Mouse (Mus musculus) hematopoietic stem cell, adult 5-6 weeks (primary cell): ENCODE results near the gene Celf3. TPM values are rescaled to one million over a fixed set of nuclear protein-coding genes. Genes with fewer than 3 reads are reported as not detected.

Experiments used
- ATAC-seq, 2 experiments: fragments of 125-278 bp in 1 of 2; replicated peaks in 1 of 2; 2 replicates each; pipeline ENCODE4 v1.8.0; 2016 to 2017; ENCODE audit warnings: inconsistent platforms in 2 of 2, mild to moderate bottlenecking in 2 of 2, moderate number of reproducible peaks in 2 of 2, low read depth in 1 of 2, moderate TSS enrichment in 1 of 2; ENCODE audit not compliant: low FRiP score in 2 of 2, poor library complexity in 2 of 2, severe bottlenecking in 2 of 2, insufficient read depth in 1 of 2, low TSS enrichment in 1 of 2
- total RNA-seq: library from RNA; stranded (forward); fragments of 172-1452, 232-1000 nt; gene quantifications from 2 replicates; pipeline ENCODE4 v1.2.3, GENCODE M21; 2017

Gene Celf3
- not detected in 2 replicates for total RNA-seq

DNA sequence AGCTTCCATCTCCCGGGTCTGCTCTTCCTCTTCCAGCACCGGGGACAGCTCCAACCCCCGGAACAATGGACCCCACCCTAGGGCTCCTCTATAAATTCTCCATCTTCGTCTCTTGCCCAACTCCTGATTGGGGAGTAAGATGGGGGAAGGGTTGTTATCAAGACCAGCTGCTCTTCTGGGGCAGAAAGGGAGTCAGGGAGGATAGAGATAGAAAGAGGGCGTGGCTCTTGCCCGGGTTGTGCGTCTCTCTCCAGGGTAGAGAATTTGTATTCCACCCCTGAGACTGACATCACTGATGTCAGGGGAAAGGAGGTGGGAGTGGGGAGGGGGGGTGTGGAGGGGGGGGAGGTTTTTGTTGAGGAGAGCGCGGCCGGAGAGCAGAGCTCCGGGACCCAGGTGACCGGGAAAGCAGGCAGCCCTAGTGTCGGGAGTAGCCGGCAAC is at the start of gene Celf3:
Gene Celf3, plus strand, starts transcription at position 315 of the 442 bp plus-strand sequence.
- no peak for ATAC-seq

DNA sequence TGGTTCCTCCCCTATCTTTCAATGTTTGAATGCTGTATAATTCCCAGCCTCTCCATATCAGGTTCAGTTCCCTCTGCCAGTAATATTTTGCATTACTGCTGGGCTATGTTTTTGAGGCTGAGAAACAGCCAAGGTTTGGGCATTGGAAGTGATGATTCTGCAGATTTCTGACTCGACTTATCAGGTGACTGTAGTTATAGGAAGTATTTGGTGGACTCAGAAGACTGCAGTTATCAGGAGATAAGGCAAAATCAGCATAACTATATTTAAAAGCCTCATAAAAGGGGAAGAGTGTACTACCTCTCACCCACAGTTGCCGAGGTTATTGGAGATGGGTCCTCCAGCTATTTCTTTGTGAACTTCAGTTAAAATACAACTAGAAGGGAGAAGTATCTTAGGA is 47.1 kb upstream of the Celf3 start:
- ATAC-seq = peak; percentile 29 to 56; a peak in 3 of 4 replicates

DNA sequence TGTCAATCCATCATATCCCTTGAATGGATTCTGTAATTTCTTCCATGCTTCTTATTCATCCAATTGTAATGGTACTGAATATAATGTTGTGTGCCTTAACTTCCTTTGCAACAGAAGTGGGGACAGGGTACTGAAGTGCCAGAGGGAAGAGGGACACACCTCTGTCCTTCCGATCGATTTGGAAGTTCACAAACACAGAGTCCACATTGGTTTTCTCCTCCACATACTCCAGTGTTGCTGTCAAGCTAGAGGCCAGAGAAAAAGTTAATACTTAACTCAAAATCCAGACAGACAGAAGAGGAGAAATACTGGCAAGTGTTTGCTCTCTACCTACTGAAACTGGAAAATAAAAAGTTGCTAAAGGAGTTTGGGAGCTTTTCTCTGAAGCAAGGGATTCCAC is 43.8 kb upstream of the Celf3 start:
- no peak for ATAC-seq

DNA sequence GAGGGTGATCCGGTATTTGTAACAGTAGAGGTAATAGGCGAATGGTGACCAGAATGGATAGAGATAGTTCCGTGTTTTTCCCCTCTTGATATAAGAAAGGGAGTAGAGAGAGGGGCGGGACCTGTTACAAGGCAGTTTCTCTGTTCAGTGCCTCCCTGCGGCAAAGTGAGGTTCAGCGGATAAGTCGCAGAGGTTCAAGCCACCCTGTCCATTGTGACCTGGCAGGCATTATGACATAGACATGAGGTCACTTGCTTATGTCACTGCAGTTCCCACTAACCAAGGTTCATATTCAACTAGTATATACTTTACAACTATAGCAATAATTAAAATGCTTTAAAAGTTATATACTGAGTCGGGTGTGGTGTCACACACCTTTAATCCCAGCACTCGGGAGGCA is 41.7 kb upstream of the Celf3 start:
- ATAC-seq = no peak

GRCm38 (mm10) chr3:94441182-94441581 is 36.9 kb upstream of the Celf3 start:
- no peak; a peak in 1 of 4 replicates for ATAC-seq

- ATAC-seq = peak; percentile 94 to 96
These were observed 35.0 kb upstream of the Celf3 start, which contains the start of gene Mrpl9 for GRCm38 (mm10) chr3:94442951-94443596. Gene Mrpl9, plus strand, starts transcription at chr3:94443318.

DNA sequence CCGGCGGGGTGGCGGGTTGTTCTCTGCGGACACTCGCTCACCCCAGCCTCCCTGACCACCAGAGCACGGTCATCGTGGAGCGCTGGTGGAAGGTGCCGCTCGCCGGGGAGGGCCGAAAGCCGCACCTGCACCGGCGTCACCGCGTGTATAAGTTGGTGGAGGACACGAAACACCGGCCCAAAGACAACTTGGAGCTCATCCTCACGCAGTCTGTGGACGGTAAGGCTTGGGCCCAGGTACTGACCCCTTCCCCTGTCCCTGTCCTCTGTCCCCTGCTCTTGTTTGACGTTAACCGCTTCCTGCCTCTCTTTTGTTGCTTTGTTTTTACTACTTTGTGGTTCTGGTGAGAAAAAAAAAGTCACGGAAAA is 34.5 kb upstream of the Celf3 start, which contains the start of gene Oaz3:
Gene Oaz3, minus strand, starts transcription at position 319 of the 368 bp plus-strand sequence.
- peak; percentile 1 to 3; a peak in 1 of 4 replicates for ATAC-seq

GRCm38 (mm10) chr3:94449377-94449776 is 28.7 kb upstream of the Celf3 start:
- ATAC-seq = no peak

DNA sequence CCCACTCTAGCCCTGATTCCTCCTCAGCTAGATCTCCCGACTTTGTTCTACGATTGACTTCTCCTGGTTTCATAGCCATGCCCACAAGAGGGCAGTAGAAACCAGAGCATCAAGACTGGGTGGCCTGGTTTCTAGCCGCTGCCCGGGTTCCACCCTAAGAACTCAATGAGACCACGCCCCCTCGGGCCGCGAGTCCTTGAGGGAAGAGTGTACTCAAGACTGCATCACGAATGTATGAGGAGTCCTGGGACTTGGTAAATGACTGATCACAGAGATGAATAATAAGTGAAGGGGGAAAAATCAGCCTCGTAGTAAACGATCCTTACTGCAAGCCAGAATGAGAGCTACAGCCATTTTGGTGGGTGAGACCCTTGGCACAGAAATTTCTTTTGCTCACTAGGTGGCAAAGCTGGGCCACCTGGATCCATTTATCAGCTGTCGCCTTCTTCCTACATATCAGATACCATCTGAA is 21.5 kb upstream of the Celf3 start:
- peak; percentile 94 to 96 for ATAC-seq

GRCm38 (mm10) chr3:94457055-94457454 is 21.0 kb upstream of the Celf3 start:
- no peak for ATAC-seq

DNA sequence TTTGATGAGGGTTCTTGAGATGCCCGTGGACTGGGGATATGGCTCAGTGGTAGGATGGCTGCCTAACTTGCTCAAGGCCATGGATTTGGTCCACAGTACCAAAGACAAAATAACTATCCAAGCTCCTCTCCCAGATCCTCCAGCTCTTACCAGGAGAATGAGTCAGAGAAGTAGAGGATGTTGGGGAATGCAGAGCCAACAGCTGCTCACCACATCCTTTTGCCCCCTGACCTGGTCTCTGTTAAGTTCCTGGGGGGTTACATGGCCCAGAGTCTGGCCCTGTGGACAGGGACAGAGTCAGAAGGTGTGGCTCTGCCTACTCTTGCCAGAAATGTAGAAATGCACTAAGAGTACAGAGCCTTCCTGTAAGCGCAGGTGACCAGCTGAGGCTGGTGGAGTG is 18.3 kb upstream of the Celf3 start:
- ATAC-seq = no peak

GRCm38 (mm10) chr3:94463926-94464578 is 14.0 kb upstream of the Celf3 start:
- no peak for ATAC-seq

DNA sequence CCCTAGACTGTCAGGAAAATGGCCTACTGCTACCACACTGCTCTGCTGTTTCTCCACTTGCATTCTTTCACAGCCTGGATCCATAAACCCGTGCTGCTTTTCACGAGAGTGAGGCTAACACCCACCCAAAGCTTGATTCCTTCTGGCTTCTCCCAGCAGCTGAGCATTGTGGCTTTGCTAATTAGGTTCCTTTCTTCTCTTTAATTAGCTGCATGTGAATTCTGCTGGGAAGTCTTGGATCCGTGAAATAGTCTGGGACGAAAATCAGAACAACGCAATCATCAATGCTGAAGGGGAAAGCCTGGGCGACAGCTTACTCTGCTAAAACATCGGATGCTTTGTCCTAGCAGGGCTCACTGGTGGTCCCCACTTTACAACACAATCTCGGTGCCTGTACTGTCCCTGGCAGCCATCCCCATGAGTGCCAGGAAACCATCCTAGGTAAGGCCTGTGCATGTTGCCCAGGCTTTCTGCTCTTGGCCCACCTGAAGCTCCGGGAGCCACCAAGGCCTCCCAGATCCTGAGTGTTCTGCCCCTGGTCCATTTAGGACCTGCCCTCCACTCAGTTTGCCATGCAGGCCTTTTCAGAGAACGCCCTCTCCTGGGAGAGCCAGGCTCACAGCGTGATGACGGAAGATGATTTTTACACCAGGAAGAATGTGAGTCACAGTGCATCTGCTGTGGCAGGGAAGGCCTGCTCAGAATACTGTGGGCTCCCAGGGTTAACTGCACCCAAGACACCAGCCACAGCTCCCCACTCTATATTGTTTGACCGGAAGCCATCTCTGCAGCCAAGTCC is 12.3 kb upstream of the Celf3 start:
- ATAC-seq = no peak

DNA sequence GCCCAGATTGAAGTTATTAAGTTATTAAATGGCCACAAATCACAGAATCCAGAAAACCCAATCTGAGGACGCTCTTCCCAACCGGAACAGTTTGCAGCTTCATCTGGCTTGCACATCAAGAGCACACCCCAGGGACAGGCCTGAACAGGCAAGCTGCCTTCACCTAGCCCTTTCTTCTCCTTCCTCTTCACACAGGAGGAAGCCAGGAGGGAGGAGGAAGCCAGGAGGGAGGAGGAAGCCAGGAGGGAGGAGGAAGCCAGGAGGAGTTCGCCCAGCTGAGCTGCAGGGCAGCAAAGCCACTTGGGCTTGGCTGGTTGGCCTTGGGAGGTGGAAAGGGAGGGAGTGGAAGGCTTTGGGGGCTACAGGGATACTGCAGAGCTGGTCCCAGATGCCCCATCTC is 9.2 kb upstream of the Celf3 start:
- ATAC-seq = peak in 1 of 2 experiments; percentile 47; a peak in 1 of 4 replicates

DNA sequence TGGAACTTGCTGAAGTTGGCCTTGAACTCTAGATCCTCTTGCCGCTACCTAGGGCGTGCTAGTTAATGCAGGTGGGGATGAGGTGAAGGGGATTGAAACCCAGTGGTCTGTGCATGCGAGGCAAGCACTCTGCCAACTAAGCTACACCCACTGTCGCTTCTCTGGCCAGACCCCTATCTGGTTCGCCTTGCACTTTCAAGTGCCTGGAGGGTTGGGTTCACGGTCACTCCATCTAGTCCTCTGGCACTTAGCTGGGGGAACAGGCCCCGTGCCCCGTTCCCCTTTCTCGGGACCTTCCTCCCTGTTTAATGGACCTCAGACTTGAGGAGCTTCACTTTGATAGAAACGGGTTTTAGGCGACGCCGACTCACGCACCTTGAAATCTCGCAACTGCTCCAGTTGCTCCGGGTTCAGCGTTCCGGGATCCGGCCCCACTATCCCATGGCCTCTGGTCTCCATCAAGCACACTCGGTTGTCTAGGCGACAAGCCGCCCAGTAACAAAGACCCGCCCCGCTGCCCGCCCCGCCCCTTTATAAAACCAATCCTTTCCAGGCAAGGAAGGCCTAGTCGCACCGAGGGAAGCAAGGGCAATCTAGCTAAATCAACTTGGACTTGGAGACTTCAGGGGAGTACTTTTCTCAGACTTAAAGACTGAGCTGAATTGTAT is 5.5 kb upstream of the Celf3 start:
- no peak for ATAC-seq

GRCm38 (mm10) chr3:94473115-94473505 is 5.0 kb upstream of the Celf3 start:
- no peak for ATAC-seq

DNA sequence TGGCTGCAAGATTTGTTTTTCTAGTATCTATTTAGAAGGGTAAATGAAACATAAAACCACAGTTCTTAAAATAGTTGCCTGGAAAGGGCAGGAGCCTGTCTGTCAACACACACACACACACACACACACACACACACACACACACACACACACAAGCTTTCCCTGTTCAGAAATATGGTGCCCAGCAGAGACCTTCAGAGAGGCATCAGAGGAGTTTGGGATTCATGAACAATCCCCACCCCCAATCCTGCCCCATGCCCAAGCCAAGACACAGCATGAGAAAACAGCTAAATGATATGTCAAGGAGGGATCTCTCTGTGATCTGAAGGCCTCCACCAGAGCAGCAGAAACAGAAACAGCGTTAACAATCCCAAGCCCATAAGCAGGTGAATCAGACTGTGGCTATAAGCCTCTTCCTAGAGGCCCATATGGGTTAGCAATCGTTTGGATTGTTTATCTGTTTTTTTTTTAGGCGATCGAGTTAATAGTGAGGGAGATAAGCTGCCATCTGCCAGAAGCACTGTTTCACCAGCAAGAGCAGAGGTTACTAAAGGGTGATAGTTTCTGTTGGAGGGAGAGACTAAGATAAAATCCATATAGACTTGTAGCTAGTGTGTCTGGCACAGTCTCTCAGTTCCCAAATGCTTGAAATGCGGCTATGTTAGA is 4.4 kb upstream of the Celf3 start:
- no peak for ATAC-seq
